Mouse (Mus musculus) liver, postnatal 0 days (tissue): ENCODE measurements around the gene Gm49387.

Source experiments
- CTCF ChIP-seq: sonication (generic); IDR thresholded peaks from 2 replicates; pipeline ENCODE4 v1.5.1; 2016; ENCODE audit warnings: antibody characterized with exemption, low read depth
- EP300 ChIP-seq: IDR thresholded peaks from 2 replicates; pipeline ENCODE4 v1.6.1; 2016; ENCODE audit warnings: antibody characterized with exemption, low read depth, mild to moderate bottlenecking

DNA sequence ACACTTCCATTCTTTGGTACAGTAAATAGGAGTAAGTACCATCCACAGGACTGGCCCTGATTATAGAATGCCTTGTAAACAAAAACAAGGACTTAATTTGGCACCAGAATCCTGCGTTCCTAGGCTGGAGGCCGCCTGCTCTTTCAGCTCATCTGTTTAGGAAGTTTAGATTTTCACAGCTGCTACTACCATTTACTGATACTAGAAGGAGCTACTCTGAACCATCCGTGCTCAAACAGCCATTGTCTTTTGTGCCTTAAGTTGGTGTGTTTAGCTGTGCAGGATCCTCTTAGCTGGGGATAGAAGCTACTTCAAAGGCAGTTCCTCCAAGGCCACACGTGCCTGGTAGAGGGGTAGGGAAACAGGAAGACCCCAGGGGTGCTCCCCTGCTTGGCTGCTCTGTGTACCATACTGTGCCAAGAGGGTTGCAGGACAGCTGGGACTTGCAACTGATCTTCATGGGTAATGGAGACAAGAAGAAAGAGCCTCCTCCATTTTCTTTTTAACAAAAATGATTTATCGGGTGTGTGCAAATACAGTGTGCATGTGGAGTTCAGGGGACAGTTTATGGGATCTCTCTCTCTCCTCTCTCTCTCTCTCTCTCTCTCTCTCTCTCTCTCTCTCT lies 41.4 kb upstream of the Gm49387 start:
- TF ChIP-seq CTCF: no peak
- TF ChIP-seq EP300: no peak
